Mouse (Mus musculus): ENCODE data around the gene Donson. TPM values are rescaled to one million over a fixed set of nuclear protein-coding genes. Genes with fewer than 3 reads are reported as not detected.

The Donson gene
- polyA plus RNA-seq, 1 experiment from 2014 or later: 19.2 TPM

Other genes with a start within 250 kb of the Donson start
- gene Ifnar1, start 203.5 kb downstream of the Donson start, polyA plus RNA-seq (2015; fragmentation: Nextera tagmentation; extraction: Ambion mirVana): 48.0 and 51.7 TPM in 2 replicates
- gene Ifngr2, start 141.7 kb downstream of the Donson start, polyA plus RNA-seq (2015; fragmentation: Nextera tagmentation; extraction: Ambion mirVana): 104 and 125 TPM in 2 replicates
- gene Tmem50b, start 91.0 kb downstream of the Donson start, polyA plus RNA-seq (2015; fragmentation: Nextera tagmentation; extraction: Ambion mirVana): 95.1 and 106 TPM in 2 replicates
- gene Dnajc28, start 69.7 kb downstream of the Donson start, polyA plus RNA-seq (2015; fragmentation: Nextera tagmentation; extraction: Ambion mirVana): 6.9 and 7.3 TPM in 2 replicates
- gene Gart, start 41.8 kb downstream of the Donson start, polyA plus RNA-seq (2015; fragmentation: Nextera tagmentation; extraction: Ambion mirVana): 55.2 and 62.5 TPM in 2 replicates
- gene Son, start 41.3 kb downstream of the Donson start, polyA plus RNA-seq (2015; fragmentation: Nextera tagmentation; extraction: Ambion mirVana): 98.4 and 115 TPM in 2 replicates
- 114 and 121 TPM in 2 replicates for gene Cryzl1, start 40.2 kb upstream of the Donson start, polyA plus RNA-seq (2015; fragmentation: Nextera tagmentation; extraction: Ambion mirVana)
- gene Itsn1, start 40.5 kb upstream of the Donson start, polyA plus RNA-seq (2015; fragmentation: Nextera tagmentation; extraction: Ambion mirVana): 60.7 and 63.5 TPM in 2 replicates